Mouse (Mus musculus): Measurements from ENCODE around the gene Nap1l5.

The Nap1l5 gene

DNA sequence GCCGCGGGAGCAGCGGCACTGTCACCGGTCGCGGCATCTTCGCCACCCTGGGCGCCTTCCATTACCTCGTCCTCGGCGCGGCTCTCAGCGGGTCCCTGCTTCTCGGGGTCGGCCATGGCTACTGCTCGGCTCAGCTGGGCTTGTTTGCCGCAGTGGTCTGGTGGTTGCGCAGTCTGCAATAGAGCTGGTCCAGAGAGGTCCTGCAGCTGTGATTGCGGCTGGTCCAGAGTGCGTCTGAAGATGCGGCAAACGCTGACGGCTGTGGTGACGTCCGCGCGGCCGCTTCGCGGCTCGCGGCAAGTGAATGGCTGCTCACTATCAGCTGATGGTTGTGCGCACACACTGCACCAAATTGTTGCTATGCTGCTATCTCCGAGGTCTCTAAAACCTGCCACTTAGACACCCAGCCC is at the start of gene Nap1l5:
TSS of gene Nap1l5 (minus strand) at position 225 of the 410 bp plus-strand sequence.
- DNase-seq: peak; percentile 86

DNA sequence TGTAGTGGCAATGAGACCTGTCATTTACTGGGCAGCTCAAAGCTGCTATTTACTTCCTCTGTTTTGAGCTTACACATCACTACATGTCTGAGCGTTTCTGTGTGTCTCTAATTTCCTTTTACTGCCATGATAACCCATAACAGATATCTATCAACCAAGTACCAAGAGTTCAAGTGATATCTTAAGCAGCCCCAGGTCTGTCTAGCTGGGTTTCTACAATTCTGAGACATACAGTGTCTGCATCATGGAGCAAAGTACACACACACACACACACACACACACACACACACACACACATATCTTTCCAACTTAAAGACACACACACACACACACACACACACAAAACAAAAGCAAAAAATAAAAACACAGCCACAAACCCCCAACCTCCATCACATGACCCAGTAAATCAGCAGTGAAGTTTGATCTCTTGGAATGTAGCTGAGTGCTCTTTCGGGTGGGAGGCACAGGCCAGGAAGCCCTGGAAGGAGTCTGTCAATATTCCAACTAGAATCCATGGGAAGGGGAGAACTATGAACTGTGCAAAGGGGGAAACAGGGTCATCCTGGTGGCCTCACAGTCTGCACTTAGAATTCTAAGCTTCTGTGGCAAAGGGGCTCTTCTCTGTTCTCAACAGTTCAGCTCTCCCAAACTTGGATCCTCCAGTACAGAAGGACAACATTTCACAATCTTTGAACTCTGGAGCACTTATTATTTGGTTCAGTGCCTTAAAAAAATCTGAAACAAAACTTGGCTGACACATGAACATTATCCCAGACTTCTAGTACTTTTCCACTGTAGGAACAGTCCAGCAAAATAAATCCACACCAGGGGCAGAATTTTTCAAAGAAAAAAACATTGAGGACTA is 44.5 kb upstream of the Nap1l5 start:
- DNase-seq: no peak

GRCm38 (mm10) chr6:58950410-58950809 is 43.5 kb upstream of the Nap1l5 start:
- no peak for DNase-seq

DNA sequence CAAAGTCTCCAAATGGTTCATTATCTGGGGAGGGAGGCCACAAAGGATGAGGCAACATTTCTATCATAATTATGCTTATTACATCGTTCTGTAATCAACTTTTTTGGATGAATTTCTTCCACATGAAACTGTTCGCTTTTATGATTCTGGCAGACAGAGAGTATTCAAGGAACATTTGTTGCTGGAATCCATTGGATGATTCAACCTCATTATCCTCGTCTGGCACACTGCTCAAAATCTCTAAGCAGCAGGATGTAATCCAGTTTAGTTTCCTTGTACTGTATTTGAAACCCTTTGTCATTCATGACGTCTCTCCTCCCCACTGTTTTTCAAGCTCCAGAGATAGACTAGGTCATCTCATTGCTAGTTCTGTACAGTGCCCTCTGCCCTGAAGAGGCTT is 40.0 kb upstream of the Nap1l5 start:
- DNase-seq: no peak

GRCm38 (mm10) chr6:58946246-58946645 is 39.4 kb upstream of the Nap1l5 start:
- DNase-seq: no peak

DNA sequence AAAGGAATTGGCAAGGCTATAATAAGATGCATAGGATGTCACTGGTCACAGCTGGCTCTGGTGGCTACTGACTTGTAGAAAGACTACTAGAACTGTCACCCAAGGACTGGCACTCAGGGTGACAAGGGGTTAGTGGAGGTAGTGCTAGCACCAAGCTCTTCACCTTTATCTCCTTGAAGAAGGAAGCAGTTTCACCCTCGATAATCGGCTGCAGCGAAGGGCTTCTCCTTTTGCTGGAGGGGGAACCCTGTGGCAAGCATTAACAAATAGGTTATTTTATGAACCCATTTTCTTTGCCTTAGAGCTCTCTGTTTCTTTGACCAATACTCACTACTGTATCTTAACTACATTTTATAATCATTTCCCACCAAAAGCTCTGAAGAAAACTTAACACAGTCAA is 37.1 kb upstream of the Nap1l5 start:
- DNase-seq: no peak

DNA sequence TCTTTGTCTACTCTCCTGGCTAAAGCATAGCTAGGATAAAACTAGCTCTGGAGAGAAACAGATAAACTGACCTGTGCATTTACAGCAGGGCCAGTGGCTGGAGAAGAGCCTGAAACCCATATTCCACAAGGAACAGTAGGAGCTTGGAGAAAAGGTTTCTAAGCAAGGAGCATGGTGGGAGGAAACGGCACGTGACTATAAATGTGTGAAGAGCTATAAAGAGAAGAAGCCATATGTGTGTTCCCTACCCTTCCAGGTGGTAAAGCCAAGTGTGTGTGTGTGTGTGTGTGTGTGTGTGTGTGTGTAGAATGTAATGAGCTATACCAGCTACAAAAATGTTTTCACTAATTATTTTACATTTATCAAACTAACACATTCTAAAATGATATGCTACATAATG is 35.4 kb upstream of the Nap1l5 start:
- peak; percentile 51 for DNase-seq

- DNase-seq: no peak
Observed at GRCm38 (mm10) chr6:58937726-58938125, 30.9 kb upstream of the Nap1l5 start.

DNA sequence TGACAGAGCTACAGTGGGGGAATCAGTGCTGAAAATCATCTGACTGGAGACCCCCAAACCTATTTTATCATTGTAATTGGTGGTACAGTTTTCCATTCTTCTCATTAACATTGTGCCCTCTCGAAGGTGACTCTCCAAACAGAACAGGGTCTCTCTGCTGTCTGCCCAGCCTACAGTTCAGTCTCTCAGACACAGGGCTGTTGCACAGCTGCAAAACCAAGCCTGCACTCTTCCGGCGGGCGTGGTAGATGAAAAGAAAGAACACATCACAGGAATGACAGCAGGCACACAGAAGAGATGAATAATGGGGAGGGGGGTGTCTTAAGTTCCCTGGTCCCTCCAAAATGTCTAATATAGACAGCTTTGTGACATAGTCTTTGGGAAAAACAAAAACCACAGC is 27.3 kb upstream of the Nap1l5 start:
- DNase-seq: no peak

- peak; percentile 92 for DNase-seq
Observed at GRCm38 (mm10) chr6:58933189-58933913, 26.5 kb upstream of the Nap1l5 start.

DNA sequence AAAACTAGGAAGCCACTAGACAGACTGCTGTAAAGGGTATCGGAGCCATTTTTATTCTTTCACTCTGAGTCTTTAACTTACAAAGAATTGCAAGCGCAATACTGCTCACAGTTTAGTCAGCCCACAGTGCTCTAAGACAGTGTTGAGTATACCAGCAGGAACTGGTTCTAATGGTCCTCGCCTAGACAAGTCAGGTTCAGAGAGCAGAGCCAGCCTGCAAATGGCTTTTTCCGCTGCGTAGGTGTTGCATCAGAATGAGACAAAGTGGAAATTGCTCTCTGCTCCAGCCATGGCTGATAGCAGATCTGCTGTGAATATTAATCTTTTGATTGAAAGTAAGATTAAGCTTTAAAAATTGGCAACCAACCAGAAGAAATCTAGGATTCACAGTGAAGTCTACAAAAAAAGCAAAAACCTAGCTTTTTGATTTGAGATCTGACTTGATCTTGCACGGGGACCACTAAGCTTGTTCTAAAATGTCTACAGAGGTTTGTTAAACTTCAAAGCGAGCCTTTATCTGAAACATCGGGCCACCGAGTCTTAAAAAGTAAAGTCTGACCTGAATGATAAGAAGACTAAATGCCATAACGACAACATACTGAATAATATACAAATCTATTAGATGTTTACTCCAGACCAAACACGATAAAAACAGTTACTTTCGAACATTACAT is 25.8 kb upstream of the Nap1l5 start:
- peak; percentile 44 for DNase-seq

GRCm38 (mm10) chr6:58931149-58931548 is 24.3 kb upstream of the Nap1l5 start:
- no peak for DNase-seq

DNA sequence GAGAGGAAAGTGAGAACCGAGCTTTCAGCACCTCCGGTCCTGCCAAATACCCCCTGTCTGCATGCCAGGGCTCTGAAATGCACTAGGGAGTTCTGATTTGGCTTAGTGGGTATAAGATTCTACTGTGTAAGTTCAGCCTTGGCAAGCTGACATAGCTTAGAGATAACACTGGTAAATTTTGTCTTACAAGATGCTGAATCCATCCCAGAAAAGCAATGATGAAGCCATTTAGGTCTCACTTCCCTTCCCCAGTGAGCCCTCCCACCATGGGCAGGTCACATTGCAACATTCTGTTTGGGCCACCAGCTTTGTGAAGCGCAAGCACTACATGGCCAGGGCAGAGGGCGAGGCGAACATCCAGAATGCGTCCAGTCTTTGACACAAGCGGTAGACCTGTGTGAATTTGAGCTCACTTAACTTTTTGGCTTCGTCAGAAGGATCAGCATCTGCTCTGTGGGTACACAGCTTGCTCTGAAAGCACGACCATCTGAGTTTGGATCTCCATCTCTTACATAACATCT is 23.1 kb upstream of the Nap1l5 start:
- DNase-seq: peak; percentile 51

DNA sequence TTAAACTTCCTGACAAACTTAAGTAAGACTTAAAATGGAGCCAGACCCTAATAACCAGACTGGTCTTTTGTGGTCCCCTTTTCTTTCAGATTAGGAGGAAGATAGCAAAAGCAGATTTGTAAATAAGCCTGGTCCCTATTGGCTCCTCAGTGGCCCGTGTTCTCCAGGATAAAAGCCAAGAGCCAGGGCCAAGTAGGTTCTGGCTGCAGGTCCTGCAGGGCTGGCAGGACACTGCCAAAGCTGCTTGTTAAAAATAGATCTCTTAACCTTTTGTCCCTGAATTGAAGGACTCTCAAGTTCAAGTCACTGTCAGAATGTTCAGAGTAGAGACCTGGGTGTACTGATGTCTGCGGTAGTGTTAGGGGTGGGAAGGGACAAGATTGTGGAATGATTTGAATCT is 21.0 kb upstream of the Nap1l5 start:
- no peak for DNase-seq

DNA sequence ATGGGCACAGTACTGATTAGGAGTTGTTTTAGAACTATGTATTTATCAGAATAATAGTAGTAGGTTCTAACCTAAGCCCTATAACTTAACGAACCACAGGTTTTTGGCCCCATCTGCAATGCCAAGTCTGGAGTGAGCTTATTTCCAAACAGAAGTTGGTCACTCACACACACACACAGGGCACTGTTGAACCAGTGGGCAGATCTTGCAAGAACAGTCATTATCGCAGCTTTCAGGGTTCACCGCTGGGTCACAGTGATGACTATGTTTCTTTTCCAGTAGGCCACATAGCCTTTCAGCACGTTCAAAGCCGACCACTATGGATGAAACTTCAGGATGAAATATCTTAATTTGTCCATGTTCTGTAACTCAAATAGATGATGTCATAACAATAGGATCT is 15.6 kb upstream of the Nap1l5 start:
- DNase-seq: no peak

- no peak for DNase-seq
Observed at GRCm38 (mm10) chr6:58921623-58922022, 14.7 kb upstream of the Nap1l5 start.

- no peak for DNase-seq
Observed at GRCm38 (mm10) chr6:58920735-58921134, 13.9 kb upstream of the Nap1l5 start.

- DNase-seq: no peak
Observed at GRCm38 (mm10) chr6:58916498-58916897, 9.6 kb upstream of the Nap1l5 start.

DNA sequence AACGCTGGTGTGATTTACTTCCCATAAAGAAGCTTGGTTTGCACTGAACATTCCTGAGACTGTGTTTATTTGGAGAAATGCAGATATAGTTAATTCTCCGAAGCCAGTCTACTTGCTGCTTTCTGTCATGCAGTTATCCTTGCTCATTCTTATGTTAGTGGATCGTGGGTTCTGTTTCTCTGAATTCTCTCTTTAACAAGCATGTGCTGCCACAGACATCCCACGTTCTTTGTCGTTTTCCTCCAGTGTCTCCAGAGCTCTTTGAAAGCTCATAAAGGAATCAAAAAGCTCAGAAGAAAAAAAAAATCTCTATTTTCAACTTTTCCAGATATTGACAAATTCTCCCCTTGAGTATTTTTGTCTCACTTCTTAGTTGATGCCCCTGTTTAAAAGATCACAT is 7.1 kb upstream of the Nap1l5 start:
- no peak for DNase-seq

DNA sequence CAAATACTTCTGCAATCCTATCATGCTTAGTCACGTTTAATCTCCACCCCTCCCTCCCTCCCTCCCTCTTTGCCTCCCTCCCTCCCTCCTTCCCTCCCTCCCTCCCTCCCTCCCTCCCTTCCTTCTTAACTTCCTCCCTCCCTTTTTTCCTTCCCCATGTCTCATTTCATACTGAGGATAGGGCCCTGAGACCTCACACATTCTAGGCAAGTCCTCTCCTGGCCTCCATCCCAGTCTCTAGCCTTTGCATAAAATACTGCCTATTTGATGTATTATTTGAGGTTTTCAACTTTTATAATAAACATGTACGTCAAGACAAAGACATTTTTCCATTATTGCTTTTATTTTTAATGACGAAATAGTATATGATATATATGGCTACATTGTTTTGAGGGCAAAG is 6.7 kb upstream of the Nap1l5 start:
- no peak for DNase-seq

DNA sequence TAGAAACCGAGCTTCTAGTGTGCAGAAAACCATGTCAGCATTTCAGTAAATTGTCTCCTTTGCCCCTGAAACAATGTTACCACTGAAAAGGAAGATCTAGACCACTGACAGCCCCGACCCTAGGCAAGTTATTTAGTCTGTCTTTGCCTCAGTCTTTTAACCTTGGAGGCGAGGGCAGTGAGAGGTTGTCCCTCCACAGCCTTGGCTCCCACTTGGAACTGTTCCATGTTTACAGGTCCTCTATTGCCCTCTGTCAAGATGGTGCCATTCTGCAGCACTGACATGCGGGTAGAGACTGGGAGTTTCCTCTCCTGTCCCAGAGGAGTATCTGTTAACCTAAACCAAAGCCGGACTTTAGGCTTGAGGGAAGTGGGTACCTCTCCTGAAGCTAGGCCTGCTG is 6.0 kb upstream of the Nap1l5 start:
- no peak for DNase-seq

DNA sequence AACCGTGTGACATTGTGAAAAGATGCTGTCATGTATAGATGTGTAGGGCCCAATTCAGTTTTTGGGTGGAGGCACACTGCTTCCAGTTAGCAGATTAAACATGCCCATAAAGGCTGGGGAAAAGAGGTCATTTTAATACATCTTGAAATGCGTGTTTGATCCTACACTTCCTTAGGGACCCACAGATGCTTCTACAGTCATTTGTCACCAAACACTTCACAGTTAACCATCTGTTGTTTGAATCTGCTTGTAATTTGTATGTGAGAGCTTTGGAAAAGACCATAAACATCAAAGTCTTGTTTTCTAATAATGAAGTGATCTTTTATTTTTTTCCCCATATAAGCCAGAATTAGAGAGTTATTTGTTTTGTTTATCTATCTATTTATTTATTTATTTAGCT is 915 bp upstream of the Nap1l5 start:
- no peak for DNase-seq

GRCm38 (mm10) chr6:58907336-58907735 is 460 bp upstream of the Nap1l5 start:
- DNase-seq: no peak
